Mouse (Mus musculus) ES-Bruce4 (cell line): Measurements from ENCODE around the gene Fkbp1a.

Experiments
- CTCF ChIP-seq: IDR thresholded peaks from one replicate; pipeline ENCODE4 v1.8.1; 2011; ENCODE audit warnings: low read depth, low read length
- POLR2A ChIP-seq: IDR thresholded peaks from one replicate; pipeline ENCODE4 v1.8.1; 2011; ENCODE audit warnings: low read length; ENCODE audit not compliant: insufficient read depth

- TF ChIP-seq POLR2A (no peak), CTCF (no peak)
Observed at GRCm38 (mm10) chr2:151504226-151504625, 38.1 kb upstream of the Fkbp1a start.
